Mouse (Mus musculus) urinary bladder, adult 2 months (tissue): ENCODE data around the gene Rdh7. TPM values are rescaled to one million over a fixed set of nuclear protein-coding genes. Genes with fewer than 3 reads are reported as not detected.

ENCODE experiments used
- polyA plus RNA-seq: library from polyadenylated mRNA; depleted of rRNA; stranded (reverse); fragments of >200 nt; gene quantifications from 2 replicates; pipeline ENCODE4 v1.2.3, GENCODE M21; 2012; rRNA removed

The Rdh7 gene
- polyA plus RNA-seq, 1 experiment: not detected

Other genes starting within 250 kb of the Rdh7 start
- 78.1 and 88.7 TPM in 2 replicates for gene Stat6, start 245.8 kb downstream of the Rdh7 start, polyA plus RNA-seq
- 8.3 and 9.1 TPM in 2 replicates for gene Nemp1, start 221.9 kb downstream of the Rdh7 start, polyA plus RNA-seq
- 27.5 and 29.1 TPM in 2 replicates for gene Nab2, start 220.2 kb downstream of the Rdh7 start, polyA plus RNA-seq
- gene Myo1a, start 183.6 kb downstream of the Rdh7 start, polyA plus RNA-seq: 0.22 and 0.39 TPM in 2 replicates
- gene Tac2, start 164.3 kb downstream of the Rdh7 start, polyA plus RNA-seq: not detected in 2 replicates
- gene Zbtb39, start 149.3 kb downstream of the Rdh7 start, polyA plus RNA-seq: 6.1 and 7.6 TPM in 2 replicates
- gene Gpr182, start 137.1 kb downstream of the Rdh7 start, polyA plus RNA-seq: 1.2 and 1.8 TPM in 2 replicates
- gene Rdh1, start 129.1 kb downstream of the Rdh7 start, polyA plus RNA-seq: 0.03 and 0.09 TPM in 2 replicates
- 0.11 TPM in 1 of 2 replicates, not detected in the other for gene Rdh16f1, start 129.0 kb downstream of the Rdh7 start, polyA plus RNA-seq
- 0.29 and 0.46 TPM in 2 replicates for gene Rdh9, start 112.4 kb downstream of the Rdh7 start, polyA plus RNA-seq
- gene Rdh16, start 87.7 kb downstream of the Rdh7 start, polyA plus RNA-seq: not detected in 2 replicates
- gene Rdh19, start 38.9 kb downstream of the Rdh7 start, polyA plus RNA-seq: not detected in 2 replicates
- not detected in 2 replicates for gene Rdh16f2, start 22.3 kb downstream of the Rdh7 start, polyA plus RNA-seq
- gene Sdr9c7, start 9.7 kb upstream of the Rdh7 start, polyA plus RNA-seq: 0.07 and 0.24 TPM in 2 replicates
- gene Hsd17b6, start 118.8 kb upstream of the Rdh7 start, polyA plus RNA-seq: 0.10 and 0.21 TPM in 2 replicates
- 6.5 and 9.6 TPM in 2 replicates for gene Prim1, start 126.4 kb upstream of the Rdh7 start, polyA plus RNA-seq
- gene Naca, start 146.8 kb upstream of the Rdh7 start, polyA plus RNA-seq: 331 and 455 TPM in 2 replicates
- gene Ptges3, start 170.1 kb upstream of the Rdh7 start, polyA plus RNA-seq: 72.0 and 90.7 TPM in 2 replicates
- 1,011 and 1,131 TPM in 2 replicates for gene Atp5b, start 194.5 kb upstream of the Rdh7 start, polyA plus RNA-seq
- 29.1 and 31.5 TPM in 2 replicates for gene Baz2a, start 202.8 kb upstream of the Rdh7 start, polyA plus RNA-seq